Mouse (Mus musculus) CH12.LX (cell line): Measurements from ENCODE around the gene Hpse. TPM values are rescaled to one million over a fixed set of nuclear protein-coding genes. Genes with fewer than 3 reads are reported as not detected.

ENCODE experiments used
- DNase-seq: peaks from one replicate; pipeline ENCODE4 v3.0.0-alpha.2; 2013; ENCODE audit errors: extremely low read depth
- H3K27ac ChIP-seq: 2 replicates; pipeline ENCODE4 v1.5.1; 2012; ENCODE audit warnings: low read depth, mild to moderate bottlenecking, control low read depth, moderate library complexity; ENCODE audit not compliant: insufficient read depth
- H3K27me3 ChIP-seq: replicated peaks from 2 replicates; pipeline ENCODE3; 2012; ENCODE audit warnings: inconsistent platforms
- H3K36me3 ChIP-seq, 2 experiments: replicated peaks in 1 of 2; 2 replicates each; pipeline versions ENCODE3 to v1.6.1; 2012; ENCODE audit warnings: inconsistent platforms in 1 of 2, low read length in 1 of 2, mild to moderate bottlenecking in 1 of 2, mixed read lengths in 1 of 2, moderate library complexity in 1 of 2; ENCODE audit not compliant: control insufficient read depth in 1 of 2, insufficient read depth in 1 of 2
- H3K4me1 ChIP-seq, 2 experiments: 2 replicates each; pipeline ENCODE4 v1.6.1; 2012; ENCODE audit warnings: inconsistent platforms in 1 of 2, moderate library complexity in 1 of 2; ENCODE audit not compliant: insufficient read depth in 2 of 2, control insufficient read depth in 1 of 2
- H3K4me2 ChIP-seq: 2 replicates; pipeline ENCODE4 v1.6.1; 2012; ENCODE audit warnings: low read depth, mild to moderate bottlenecking, control low read depth; ENCODE audit not compliant: poor library complexity, insufficient read depth, severe bottlenecking
- H3K4me3 ChIP-seq, 3 experiments: fragments of 150-350 bp in 1 of 3; sonication (generic) in 1 of 3; replicated peaks in 1 of 3; 2 replicates each; pipeline versions ENCODE3 to v1.5.1; 2011 to 2012; ENCODE audit warnings: low read depth in 2 of 3, low read length in 2 of 3, mild to moderate bottlenecking in 2 of 3, moderate library complexity in 2 of 3, control low read depth in 1 of 3, improper control_type of control experiment in 1 of 3, inconsistent platforms in 1 of 3, mixed read lengths in 1 of 3; ENCODE audit not compliant: poor library complexity in 1 of 3
- H3K79me2 ChIP-seq: replicated peaks from 2 replicates; pipeline ENCODE4 v1.6.1; 2012; ENCODE audit warnings: mild to moderate bottlenecking, moderate library complexity; ENCODE audit not compliant: control insufficient read depth, poor library complexity, insufficient read depth, severe bottlenecking; ENCODE audit errors: extremely low read depth
- H3K9ac ChIP-seq: 2 replicates; pipeline ENCODE4 v1.6.1; 2012; ENCODE audit warnings: low read depth, mild to moderate bottlenecking, control low read depth, moderate library complexity; ENCODE audit not compliant: insufficient read depth
- H3K9me3 ChIP-seq: replicated peaks from 2 replicates; pipeline ENCODE3; 2012; ENCODE audit warnings: low read length, inconsistent platforms, mixed read lengths
- CHD1 ChIP-seq: IDR thresholded peaks from 2 replicates; pipeline ENCODE4 v1.6.1; 2012; ENCODE audit warnings: low read depth, low read length, improper control_type of control experiment, inconsistent platforms
- ETS1 ChIP-seq: conservative IDR thresholded peaks from 2 replicates; pipeline ENCODE4 v1.6.1; 2012; ENCODE audit warnings: low read depth, mild to moderate bottlenecking, inconsistent platforms, low read length, improper control_type of control experiment, moderate library complexity
- IRF4 ChIP-seq: IDR thresholded peaks from 2 replicates; pipeline ENCODE4 v1.6.1; 2014; ENCODE audit warnings: low read depth, mild to moderate bottlenecking, inconsistent platforms, low read length, improper control_type of control experiment
- MAFK ChIP-seq: IDR thresholded peaks from 2 replicates; pipeline ENCODE4 v1.6.1; 2011; ENCODE audit warnings: low read length, improper control_type of control experiment; ENCODE audit not compliant: insufficient replicate concordance
- MAX ChIP-seq: IDR thresholded peaks from 2 replicates; pipeline ENCODE4 v1.6.1; 2011; ENCODE audit warnings: low read length, improper control_type of control experiment
- MAZ ChIP-seq: IDR thresholded peaks from 2 replicates; pipeline ENCODE4 v1.6.1; 2012; ENCODE audit warnings: low read depth, mild to moderate bottlenecking, inconsistent platforms, low read length, improper control_type of control experiment, moderate library complexity
- MXI1 ChIP-seq: IDR thresholded peaks from 2 replicates; pipeline ENCODE4 v1.6.1; 2011; ENCODE audit warnings: mild to moderate bottlenecking, low read depth, low read length, improper control_type of control experiment
- MYC ChIP-seq: IDR thresholded peaks from 2 replicates; pipeline ENCODE4 v1.6.1; 2011; ENCODE audit warnings: low read depth, mild to moderate bottlenecking, improper control_type of control experiment, low read length
- PAX5 ChIP-seq: IDR thresholded peaks from 2 replicates; pipeline ENCODE4 v1.6.1; 2012; ENCODE audit warnings: low read length, inconsistent platforms, mixed read lengths
- POLR2A ChIP-seq: IDR thresholded peaks from 2 replicates; pipeline ENCODE4 v1.6.1; 2011; ENCODE audit warnings: low read depth, mild to moderate bottlenecking, improper control_type of control experiment, low read length
- SMC3 ChIP-seq: IDR thresholded peaks from 2 replicates; pipeline ENCODE4 v1.6.1; 2011; ENCODE audit warnings: low read depth, low read length, improper control_type of control experiment
- TBP ChIP-seq: conservative IDR thresholded peaks from 2 replicates; pipeline ENCODE4 v1.6.1; 2011; ENCODE audit warnings: low read depth, low read length, improper control_type of control experiment
- USF1 ChIP-seq: IDR thresholded peaks from 2 replicates; pipeline ENCODE4 v1.6.1; 2014; ENCODE audit warnings: low read depth, mild to moderate bottlenecking, inconsistent platforms, low read length, improper control_type of control experiment
- USF2 ChIP-seq: conservative IDR thresholded peaks from 2 replicates; pipeline ENCODE4 v1.6.1; 2011; ENCODE audit warnings: low read depth, low read length, improper control_type of control experiment
- ZC3H11A ChIP-seq: IDR thresholded peaks from 2 replicates; pipeline ENCODE4 v1.6.1; 2012; ENCODE audit warnings: low read depth, mild to moderate bottlenecking, inconsistent platforms, low read length, improper control_type of control experiment
- ZNF384 ChIP-seq: IDR thresholded peaks from 2 replicates; pipeline ENCODE4 v1.6.1; 2012; ENCODE audit warnings: low read depth, low read length, improper control_type of control experiment, inconsistent platforms
- dilution Hi-C: fragments of 300-500 bp; cut with MboI; formaldehyde crosslinking; loops from 2 replicates; pipeline ENCODE4 v1.14.3; 2020; ENCODE audit warnings: low sequenced_read_pairs; ENCODE audit not compliant: extremely low pct_unique_long_range_greater_than_20kb, extremely low pct_ligation_motif_present
- in situ Hi-C: fragments of 300-500 bp; cut with MboI; formaldehyde crosslinking; loops from 3 replicates; pipeline ENCODE4 v1.14.3; 2019; ENCODE audit warnings: low sequenced_read_pairs, low pct_ligation_motif_present, low pct_unique_long_range_greater_than_20kb, mixed read lengths
- polyA plus RNA-seq: library from polyadenylated mRNA; unstranded; fragments of >175 nt; gene quantifications from 2 replicates; pipeline ENCODE4 v1.2.1, GENCODE M21; 2012; ENCODE audit warnings: low read depth; ENCODE audit not compliant: insufficient read length
- total RNA-seq, 2 experiments: library from RNA; depleted of rRNA; stranded (reverse); fragments of 300-350 nt in 1 of 2; fragments of >200 nt in 1 of 2; gene quantifications; 2 replicates each; pipeline ENCODE4 v1.2.3; 2012 to 2014

Gene Hpse
- total and polyA plus RNA-seq, 3 experiments: 3.3 to 9.5 (median 3.8) TPM

GRCm38 (mm10) chr5:100738802-100739201 lies 19.3 kb upstream of the Hpse start:
- Histone ChIP-seq H3K9ac (no peak overlapping the region), H3K27ac (no peak overlapping the region), H3K9me3 (peaks cover 11% of the 10 kb centered on the region), H3K79me2 (no peaks in the 10 kb centered on the region), H3K27me3 (no peaks in the 10 kb centered on the region), H3K4me2 (no peak overlapping the region), H3K4me1 (peaks cover 0 to 7% of the 10 kb centered on the region in 2 experiments; a peak in 3 of 4 replicates), H3K36me3 (no peaks in the 10 kb centered on the region), H3K4me3 (no peak overlapping the region)
- no peak for TF ChIP-seq MAFK
- TF ChIP-seq MXI1: no peak
- no peak for TF ChIP-seq ETS1
- TF ChIP-seq TBP: no peak
- no peak for TF ChIP-seq SMC3
- no peak for TF ChIP-seq MYC
- TF ChIP-seq USF1: no peak
- no peak for TF ChIP-seq MAZ
- no peak for TF ChIP-seq IRF4
- TF ChIP-seq ZC3H11A: no peak
- TF ChIP-seq USF2: no peak
- in situ Hi-C loops (no loop called here), dilution Hi-C loops (no loop called here)
- DNase-seq: no peak

- Histone ChIP-seq H3K9me3 (peaks cover 11% of the 10 kb centered on the region), H3K79me2 (no peaks in the 10 kb centered on the region), H3K4me3 (no peak overlapping the region), H3K27me3 (no peaks in the 10 kb centered on the region), H3K4me1 (peaks cover 3 to 14% of the 10 kb centered on the region in 2 experiments; a peak in 3 of 4 replicates), H3K27ac (no peak overlapping the region), H3K36me3 (no peaks in the 10 kb centered on the region), H3K9ac (no peak overlapping the region), H3K4me2 (no peak overlapping the region)
- no peak for TF ChIP-seq ZNF384
- TF ChIP-seq MYC: no peak
- TF ChIP-seq TBP: no peak
- no peak for TF ChIP-seq MAX
- no peak for TF ChIP-seq USF2
- no peak for DNase-seq
- dilution Hi-C loops: no loop called here
- in situ Hi-C loops: no loop called here
Observed at GRCm38 (mm10) chr5:100736919-100737318, 17.4 kb upstream of the Hpse start.

GRCm38 (mm10) chr5:100734535-100734934 lies 15.0 kb upstream of the Hpse start:
- Histone ChIP-seq H3K79me2 (no peaks in the 10 kb centered on the region), H3K4me3 (no peak overlapping the region), H3K36me3 (no peaks in the 10 kb centered on the region), H3K4me1 (peaks cover 3 to 17% of the 10 kb centered on the region in 2 experiments; a peak in 2 of 4 replicates), H3K27ac (no peak overlapping the region), H3K9ac (no peak overlapping the region)
- in situ Hi-C loops: loop anchor here (5.0 kb wide), 1 partner anchor 52 kb away; no protein-coding TSS in a partner anchor
- no peak for DNase-seq
- dilution Hi-C loops: no loop called here
- no peak for TF ChIP-seq MXI1
- no peak for TF ChIP-seq SMC3
- no peak for TF ChIP-seq MAX
- TF ChIP-seq USF1: no peak
- TF ChIP-seq MAZ: no peak
- TF ChIP-seq MYC: no peak
- TF ChIP-seq POLR2A: no peak
- no peak for TF ChIP-seq PAX5
- no peak for TF ChIP-seq CHD1
- TF ChIP-seq, all 38 proteins: peak for 0
- Histone ChIP-seq H3K27me3 (no peaks in the 10 kb centered on the region), H3K4me2 (no peak overlapping the region), H3K9me3 (peaks cover 4% of the 10 kb centered on the region)
